Mouse (Mus musculus) brain, embryonic 14.5 days (tissue): ENCODE data around the gene Elavl3.

Source experiments
- CTCF ChIP-seq: fragments of 200-500 bp; IDR thresholded peaks from 2 replicates; pipeline ENCODE4 v1.5.1; 2012; ENCODE audit warnings: inconsistent platforms, mild to moderate bottlenecking, moderate library complexity, borderline replicate concordance; ENCODE audit not compliant: insufficient read depth, insufficient read length; ENCODE audit errors: extremely low read depth
- POLR2A ChIP-seq: fragments of 200-500 bp; IDR thresholded peaks from 2 replicates; pipeline ENCODE4 v1.6.1; 2012; ENCODE audit warnings: mild to moderate bottlenecking, inconsistent platforms, borderline replicate concordance; ENCODE audit not compliant: poor library complexity, insufficient read depth, insufficient read length, severe bottlenecking; ENCODE audit errors: extremely low read depth

DNA sequence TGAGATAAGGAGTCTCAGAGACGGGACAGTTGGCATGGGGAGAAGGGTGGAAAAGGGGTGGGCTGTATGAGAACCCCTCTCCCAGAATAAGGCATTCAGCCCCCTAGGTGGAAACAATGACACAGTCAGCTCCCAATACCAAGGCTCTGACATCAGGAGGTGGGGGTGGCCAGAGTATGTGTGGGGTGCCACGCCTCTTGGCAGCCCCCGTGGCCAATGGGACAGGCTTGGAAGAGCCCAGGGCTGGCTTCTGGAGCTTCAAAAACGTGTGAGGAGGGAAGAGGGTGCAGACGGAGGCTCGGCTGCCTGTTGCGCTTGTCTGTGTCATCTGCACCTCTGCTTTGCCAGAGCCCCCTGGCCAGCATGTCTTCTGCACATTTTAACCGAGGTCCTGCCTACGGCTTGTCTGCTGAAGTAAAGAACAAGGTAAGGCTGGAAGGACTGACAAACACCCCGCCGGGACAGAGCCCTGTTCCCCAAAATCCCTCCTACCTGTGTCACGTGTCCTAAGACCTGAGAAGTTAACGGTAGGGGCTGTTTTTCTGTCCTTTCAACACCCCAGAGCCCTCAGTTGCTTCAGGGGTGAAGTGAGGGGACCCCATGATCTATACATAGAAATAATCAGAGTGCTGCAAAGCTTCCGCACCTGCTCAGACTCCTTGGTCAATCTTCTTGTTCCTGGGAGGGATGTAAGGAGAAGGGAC lies 47.3 kb upstream of the Elavl3 start, which contains the start of gene Cnn1:
- TF ChIP-seq POLR2A (no peak), CTCF (no peak)
